Mouse (Mus musculus) adrenal gland, postnatal 14 days (tissue): ENCODE data around the gene 4921524J17Rik. TPM values are rescaled to one million over a fixed set of nuclear protein-coding genes. Genes with fewer than 3 reads are reported as not detected.

Experiments used
- DNase-seq: peaks from one replicate; pipeline ENCODE4 v3.0.0; 2021; ENCODE audit warnings: mixed read lengths
- total RNA-seq: library from RNA; stranded (reverse); gene quantifications from 2 replicates; pipeline ENCODE4 v1.2.3, GENCODE M21; 2021

Gene 4921524J17Rik
- total RNA-seq, 1 experiment from 2014 or later = 38.1 TPM

- no peak for DNase-seq
Observed at GRCm38 (mm10) chr8:85444092-85444491, 11.5 kb upstream of the 4921524J17Rik start.

- DNase-seq = no peak
Observed at GRCm38 (mm10) chr8:85441564-85441963, 8.9 kb upstream of the 4921524J17Rik start.

- DNase-seq = peak; percentile 67
Observed at GRCm38 (mm10) chr8:85435736-85436135, 3.1 kb upstream of the 4921524J17Rik start.

- DNase-seq = no peak
Observed at GRCm38 (mm10) chr8:85434817-85435216, 2.2 kb upstream of the 4921524J17Rik start.

- DNase-seq = no peak
Observed at GRCm38 (mm10) chr8:85433017-85433393, 372 bp upstream of the 4921524J17Rik start.

GRCm38 (mm10) chr8:85431281-85432167 is 1.1 kb downstream of the 4921524J17Rik start:
- no peak for DNase-seq

- peak; percentile 74 for DNase-seq
Observed at GRCm38 (mm10) chr8:85430801-85431200, 1.8 kb downstream of the 4921524J17Rik start.

- no peak for DNase-seq
Observed at GRCm38 (mm10) chr8:85429219-85429618, 3.4 kb downstream of the 4921524J17Rik start.

GRCm38 (mm10) chr8:85427026-85427425 is 5.6 kb downstream of the 4921524J17Rik start:
- no peak for DNase-seq

GRCm38 (mm10) chr8:85421329-85421728 is 11.3 kb downstream of the 4921524J17Rik start:
- DNase-seq = no peak

GRCm38 (mm10) chr8:85408526-85408925 is 24.1 kb downstream of the 4921524J17Rik start:
- no peak for DNase-seq

- peak; percentile 41 for DNase-seq
Observed at GRCm38 (mm10) chr8:85408053-85408505, 24.6 kb downstream of the 4921524J17Rik start.

- DNase-seq = no peak
Observed at GRCm38 (mm10) chr8:85405961-85406360, 26.7 kb downstream of the 4921524J17Rik start.

GRCm38 (mm10) chr8:85405418-85405817 is 27.2 kb downstream of the 4921524J17Rik start:
- no peak for DNase-seq

GRCm38 (mm10) chr8:85398548-85398947 is 34.1 kb downstream of the 4921524J17Rik start:
- no peak for DNase-seq

- DNase-seq = peak; percentile 75
Observed at GRCm38 (mm10) chr8:85397508-85397907, 35.1 kb downstream of the 4921524J17Rik start.

GRCm38 (mm10) chr8:85396432-85397079 is 36.1 kb downstream of the 4921524J17Rik start:
- no peak for DNase-seq

GRCm38 (mm10) chr8:85395681-85396431 is 36.8 kb downstream of the 4921524J17Rik start:
- DNase-seq = no peak

- no peak for DNase-seq
Observed at GRCm38 (mm10) chr8:85395017-85395416, 37.6 kb downstream of the 4921524J17Rik start.

- no peak for DNase-seq
Observed at GRCm38 (mm10) chr8:85393199-85393598, 39.4 kb downstream of the 4921524J17Rik start.

- no peak for DNase-seq
Observed at GRCm38 (mm10) chr8:85391438-85391837, 41.2 kb downstream of the 4921524J17Rik start.

GRCm38 (mm10) chr8:85386205-85386604 is 46.4 kb downstream of the 4921524J17Rik start, which contains the start of gene Mylk3:
Gene Mylk3, minus strand, starts transcription at chr8:85386345.
- no peak for DNase-seq
